Mouse (Mus musculus) gastrocnemius, postnatal 4 days (tissue): ENCODE data around the gene Rnf43. TPM values are rescaled to one million over a fixed set of nuclear protein-coding genes. Genes with fewer than 3 reads are reported as not detected.

Experiments
- DNase-seq, 2 experiments: peaks; one replicate each; pipeline ENCODE4 v3.0.0; 2021 to 2022; ENCODE audit warnings: low spot score in 2 of 2, mixed read lengths in 2 of 2
- long read RNA-seq, 2 experiments: library from polyadenylated mRNA; stranded (forward); transcript quantifications; one replicate each; pipeline ENCODE4 v2.0.0; 2021
- total RNA-seq, 2 experiments: library from RNA; stranded (reverse); gene quantifications; 2 replicates each; pipeline ENCODE4 v1.2.3; 2021

Gene Rnf43
- under 1 TPM; 0.17 to 0.29 TPM for total RNA-seq
- long read RNA-seq, experiment 1, full-length matches to known transcripts: 1 of 2 reads
- long read RNA-seq, experiment 1, partial matches to known transcripts: 0 of 2 reads
- long read RNA-seq, experiment 1, other reads (novel, unspliced or antisense): 1 of 2 reads
- long read RNA-seq, experiment 2, partial matches to known transcripts: 0 of 1 reads
- long read RNA-seq, experiment 2, other reads (novel, unspliced or antisense): 0 of 1 reads

DNA sequence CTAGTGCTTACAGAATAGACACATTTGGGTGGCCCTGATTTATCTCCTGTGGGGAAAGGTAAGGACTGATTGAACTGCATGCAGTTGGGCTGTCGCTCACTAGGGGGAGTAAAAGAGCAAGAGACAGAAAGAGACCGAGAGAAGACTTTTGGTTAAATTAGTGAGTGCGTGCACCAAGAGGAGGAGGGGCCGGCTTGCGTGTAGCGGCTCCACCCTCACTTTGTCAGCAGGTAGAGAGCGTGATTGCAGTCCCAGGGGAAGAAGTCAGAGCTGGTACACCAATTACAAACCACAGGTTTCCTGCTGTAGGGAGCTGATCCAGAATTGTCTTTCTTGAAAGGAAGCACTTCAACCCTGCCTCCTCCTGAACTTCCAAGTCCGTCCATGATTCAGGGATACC lies at the start of gene Rnf43:
Gene Rnf43 (plus strand): TSS at position 316 of the 400 bp plus-strand sequence.
- DNase-seq: peak; percentile 42 to 70

DNA sequence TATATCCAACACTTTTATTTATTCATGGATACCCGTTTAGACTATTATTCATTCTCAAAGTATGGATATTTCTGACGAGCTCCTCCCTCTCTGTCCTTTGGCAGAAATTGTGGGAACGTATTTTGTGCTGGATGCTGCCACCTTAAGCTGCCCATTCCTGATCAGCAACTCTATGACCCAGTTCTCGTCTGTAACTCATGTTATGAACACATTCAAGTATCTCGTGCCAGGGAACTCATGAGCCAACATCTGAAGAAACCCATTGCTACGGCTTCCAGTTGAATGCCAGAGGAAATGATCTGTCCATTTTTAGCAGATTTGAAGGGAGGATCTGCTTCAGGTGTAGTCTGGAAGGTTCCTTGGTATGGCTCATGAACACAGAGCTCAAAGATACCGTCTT lies 48.5 kb upstream of the Rnf43 start:
- no peak for DNase-seq

DNA sequence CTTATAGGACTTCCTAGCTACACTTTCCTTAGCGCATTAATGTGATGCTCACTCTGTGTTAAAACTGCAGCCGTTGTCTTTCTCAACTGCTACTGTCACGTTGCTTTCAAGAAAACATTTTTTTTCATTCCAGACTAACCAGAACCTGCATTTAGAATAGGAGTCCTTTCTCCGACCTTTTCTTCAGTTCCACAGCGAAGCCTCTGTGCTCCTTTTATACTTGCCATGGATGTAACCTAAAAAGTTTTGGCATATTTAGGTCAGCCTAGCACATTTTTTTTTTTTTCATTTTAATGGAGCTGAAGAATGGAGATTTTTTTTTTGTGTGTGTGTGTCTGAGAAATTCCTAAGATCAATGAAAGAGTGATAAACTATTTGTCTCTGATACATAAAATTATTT lies 47.0 kb upstream of the Rnf43 start:
- DNase-seq: no peak

- DNase-seq: no peak
Observed at GRCm38 (mm10) chr11:87615952-87616351, 46.6 kb upstream of the Rnf43 start.

DNA sequence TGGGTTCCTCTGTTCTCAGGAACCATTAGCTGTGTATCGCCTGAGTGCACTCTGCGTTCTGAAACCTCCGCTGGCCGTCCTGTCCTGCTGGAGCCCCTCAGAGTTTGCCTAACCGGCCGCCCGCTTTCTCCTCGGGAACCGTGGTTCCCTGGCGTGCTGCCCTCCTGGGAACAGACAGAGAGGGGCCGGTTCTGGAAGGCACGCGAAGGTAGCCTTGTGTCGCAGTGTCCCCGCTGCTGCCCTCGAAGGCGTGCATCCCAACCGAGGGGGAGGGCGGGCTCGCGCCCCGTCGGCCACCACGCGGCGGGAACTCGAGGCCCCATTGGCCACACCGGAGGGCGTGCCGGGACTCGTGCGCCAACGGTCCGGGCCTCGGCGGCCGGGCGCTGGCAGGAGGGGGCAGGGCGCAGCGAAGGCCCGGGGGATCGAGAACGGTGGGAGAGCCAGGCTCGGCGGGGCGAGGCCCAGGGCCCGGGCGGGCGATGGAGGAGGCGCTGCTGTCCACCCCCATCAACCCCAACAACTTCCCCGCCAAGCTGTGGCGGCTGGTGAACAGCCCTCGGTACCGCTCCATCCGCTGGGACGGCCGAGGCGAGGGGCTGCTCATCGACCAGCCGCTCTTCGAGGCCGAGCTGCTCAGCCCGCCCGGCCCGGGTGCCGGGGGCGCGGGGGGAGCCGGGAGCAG lies 45.6 kb upstream of the Rnf43 start, which contains the start of gene Hsf5:
Gene Hsf5 (plus strand): TSS at position 375 of the 685 bp plus-strand sequence.
- DNase-seq: no peak

DNA sequence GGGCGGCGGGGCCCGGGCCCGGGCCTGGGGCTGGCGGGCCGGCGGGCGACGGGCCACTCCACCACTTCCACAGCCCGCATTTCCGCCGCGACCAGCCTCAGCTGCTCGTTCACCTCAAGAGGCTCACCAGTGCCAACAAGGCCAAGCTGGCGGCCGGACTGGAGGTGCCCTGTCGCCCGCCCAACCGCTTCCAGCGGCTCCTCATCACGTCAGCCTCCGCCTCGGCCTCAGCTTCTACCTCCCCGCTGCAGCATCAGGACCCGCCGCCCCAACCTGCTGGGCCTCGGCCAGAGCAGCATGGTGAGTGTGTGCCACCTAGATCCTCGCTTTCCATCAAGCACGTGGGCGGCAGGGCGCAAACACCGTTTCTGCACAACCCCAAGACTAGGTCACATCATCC lies 44.9 kb upstream of the Rnf43 start:
- DNase-seq: no peak

DNA sequence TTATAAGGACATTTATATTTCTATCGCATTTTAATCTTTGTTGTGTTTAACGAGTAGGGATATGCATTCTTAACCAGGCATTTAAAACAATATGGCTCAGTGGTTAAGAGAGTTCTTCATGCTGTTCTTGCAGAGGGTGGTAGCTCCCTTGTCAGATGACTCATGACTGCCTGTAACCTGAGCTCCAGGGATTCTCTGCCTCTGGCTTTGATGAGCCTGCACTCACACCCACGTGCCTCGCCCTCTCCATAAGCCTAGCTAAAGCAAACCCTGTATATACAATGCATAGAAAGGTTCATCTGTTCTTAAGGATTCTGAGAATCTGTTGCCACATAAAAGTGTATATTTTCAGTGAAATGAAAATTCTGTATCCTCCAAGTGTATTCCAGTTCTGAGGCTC lies 39.4 kb upstream of the Rnf43 start:
- no peak for DNase-seq

DNA sequence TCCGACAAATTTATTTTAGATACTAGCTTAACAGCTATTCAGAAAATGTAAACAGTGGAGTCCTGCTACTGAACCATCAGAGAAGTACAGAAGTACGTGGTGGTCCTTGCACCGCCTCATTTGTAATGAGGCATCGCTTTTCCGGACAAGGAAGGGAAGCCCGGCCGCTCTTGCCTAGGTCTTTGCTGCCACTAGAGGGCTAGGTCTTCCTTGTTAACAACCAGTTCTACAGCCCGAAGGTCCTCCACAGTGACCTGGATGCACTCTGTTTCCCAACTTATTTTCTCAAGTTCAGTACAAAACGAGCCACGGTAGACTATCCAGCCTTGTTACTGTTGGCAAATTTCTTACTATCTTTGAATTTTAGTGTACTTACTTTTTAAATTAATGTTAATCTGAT lies 32.7 kb upstream of the Rnf43 start:
- peak in 1 of 2 experiments; percentile 13 for DNase-seq

- no peak for DNase-seq
Observed at GRCm38 (mm10) chr11:87638793-87639192, 23.7 kb upstream of the Rnf43 start.

GRCm38 (mm10) chr11:87639206-87639605 lies 23.3 kb upstream of the Rnf43 start:
- DNase-seq: peak; percentile 28 to 62

DNA sequence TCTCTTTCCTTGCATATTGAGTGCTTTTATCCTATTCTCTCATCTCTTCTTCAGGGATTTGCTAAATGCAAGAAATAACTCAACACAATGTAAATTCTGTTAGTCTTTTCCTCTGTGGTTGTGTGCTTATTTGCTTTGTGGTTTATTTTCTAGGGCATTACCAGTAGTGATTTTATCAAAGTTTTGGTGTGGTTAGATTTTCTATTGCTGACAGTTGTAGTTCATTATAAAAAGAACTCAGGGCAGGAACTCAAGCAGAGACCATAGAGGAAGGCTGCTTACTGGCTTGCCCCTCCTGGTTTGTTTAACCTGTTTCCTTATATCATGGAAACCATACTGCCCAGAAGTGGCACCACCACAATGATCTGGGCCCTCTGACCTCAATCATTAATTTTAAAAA lies 19.7 kb upstream of the Rnf43 start:
- no peak for DNase-seq

- DNase-seq: no peak
Observed at GRCm38 (mm10) chr11:87654693-87655092, 7.8 kb upstream of the Rnf43 start.

- DNase-seq: no peak
Observed at GRCm38 (mm10) chr11:87659216-87659615, 3.3 kb upstream of the Rnf43 start.

DNA sequence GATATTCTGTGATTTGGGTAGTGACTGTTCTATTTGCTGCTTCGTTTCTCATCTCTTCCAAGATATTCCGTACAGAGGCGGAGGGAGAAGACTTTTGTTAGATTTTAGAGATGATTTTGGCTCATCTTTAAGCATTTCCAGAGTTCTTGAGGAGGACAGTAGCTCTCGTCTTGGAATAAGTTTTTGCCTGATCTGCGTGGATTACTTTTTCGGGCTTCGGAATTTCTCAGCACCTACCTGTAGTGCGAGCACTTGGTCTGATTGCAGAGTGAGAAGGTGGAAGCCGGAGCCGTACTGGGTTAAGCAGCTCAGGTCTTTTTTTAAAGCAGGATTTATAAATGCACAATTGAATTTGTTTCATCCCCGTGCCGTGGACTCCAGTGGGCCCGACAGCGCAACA lies 300 bp downstream of the Rnf43 start:
- no peak for DNase-seq

- no peak for DNase-seq
Observed at GRCm38 (mm10) chr11:87663948-87664347, 1.4 kb downstream of the Rnf43 start.

DNA sequence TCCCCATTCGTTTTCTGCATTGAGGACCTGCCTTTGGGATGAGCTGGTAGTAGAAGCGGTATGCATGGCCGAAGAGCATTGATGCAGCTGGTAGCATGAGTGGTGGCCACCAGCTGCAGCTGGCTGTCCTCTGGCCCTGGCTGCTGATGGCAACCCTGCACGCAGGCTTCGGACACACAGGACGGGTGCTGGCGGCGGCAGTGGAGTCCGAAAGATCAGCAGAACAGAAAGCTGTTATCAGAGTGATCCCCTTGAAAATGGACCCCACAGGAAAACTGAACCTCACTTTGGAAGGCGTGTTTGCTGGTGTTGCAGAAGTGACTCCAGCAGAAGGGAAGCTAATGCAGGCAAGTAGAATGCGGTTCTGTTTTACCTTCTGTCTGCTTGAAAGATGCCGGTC lies 2.0 kb downstream of the Rnf43 start:
- DNase-seq: no peak

DNA sequence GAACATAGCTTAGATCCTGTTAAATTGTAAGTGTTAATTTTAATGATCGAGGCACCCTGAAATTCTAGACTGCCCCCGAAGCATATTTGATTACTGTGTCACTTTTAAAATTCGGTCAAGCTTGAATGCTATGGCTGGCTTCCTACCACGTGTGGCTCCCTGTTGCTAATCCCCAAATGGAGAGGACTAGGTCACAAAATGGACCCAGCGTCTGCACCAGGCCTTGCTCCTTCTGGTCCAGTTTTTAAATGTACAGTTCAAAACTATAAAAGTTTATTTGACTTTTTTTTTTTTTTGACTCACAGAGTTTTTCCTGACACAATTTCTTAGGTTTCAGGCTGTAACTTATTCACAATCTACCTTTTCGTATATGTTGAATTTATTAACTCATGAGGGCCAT lies 2.7 kb downstream of the Rnf43 start:
- no peak for DNase-seq

- DNase-seq: no peak
Observed at GRCm38 (mm10) chr11:87665658-87666057, 3.1 kb downstream of the Rnf43 start.

DNA sequence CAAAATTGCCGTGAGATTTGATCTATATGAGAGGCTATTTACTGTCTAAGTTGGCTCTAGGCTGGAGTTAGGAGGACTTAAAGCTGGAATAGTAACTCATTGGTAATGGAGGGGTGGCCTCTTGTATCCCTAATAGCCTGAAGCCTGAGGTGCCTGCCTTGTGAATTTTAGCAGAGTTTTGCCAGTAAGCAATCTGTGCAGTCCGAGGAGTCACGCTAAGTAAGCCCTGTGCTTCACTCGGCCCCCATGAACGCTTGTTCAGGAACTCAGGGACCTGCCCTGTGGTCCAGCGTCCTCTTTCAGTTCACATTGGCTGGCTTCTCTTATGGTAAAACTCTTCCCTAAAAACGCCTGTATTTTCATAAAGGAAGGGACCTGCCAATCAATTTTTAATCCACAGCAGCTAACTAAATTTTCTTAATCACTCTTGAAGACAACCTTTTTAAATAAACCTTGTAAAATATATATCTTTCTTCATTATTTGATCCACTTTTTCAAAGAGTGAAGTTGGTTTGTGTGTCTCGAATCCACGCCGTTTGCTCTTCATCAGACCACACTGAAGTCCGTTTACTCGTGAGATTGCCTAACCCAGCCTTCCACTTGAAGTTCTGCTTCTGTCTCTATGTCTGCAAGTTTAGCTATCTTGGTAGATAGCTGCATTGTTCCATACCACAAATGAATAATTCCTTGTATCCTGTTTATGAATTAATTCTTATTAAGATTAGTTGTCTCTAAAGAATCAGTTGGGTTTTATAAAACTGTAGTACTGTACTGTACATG lies 3.9 kb downstream of the Rnf43 start:
- DNase-seq: no peak

- no peak for DNase-seq
Observed at GRCm38 (mm10) chr11:87667107-87668090, 4.9 kb downstream of the Rnf43 start.

DNA sequence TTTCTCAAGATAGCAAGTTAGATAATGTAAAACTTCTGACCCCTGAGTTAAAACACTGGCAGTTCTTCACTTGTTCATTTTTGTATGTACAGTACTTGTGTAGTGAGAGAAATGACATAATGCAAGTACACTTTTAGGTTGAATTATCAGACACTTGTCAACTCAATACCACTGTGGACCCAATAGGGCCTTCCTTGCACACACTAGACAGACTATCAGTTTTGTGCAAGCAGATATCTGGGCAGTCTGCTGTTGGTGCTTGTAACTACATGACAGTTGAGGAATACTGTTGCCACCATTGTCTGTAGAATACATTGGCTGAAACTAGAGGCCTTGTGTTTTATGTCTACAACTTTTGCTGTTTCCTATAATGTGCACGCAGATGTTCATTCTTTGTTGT lies 10.8 kb downstream of the Rnf43 start:
- no peak for DNase-seq
